Mouse (Mus musculus) limb, embryonic 14.5 days (tissue): ENCODE measurements around the gene Sipa1l1. TPM values are rescaled to one million over a fixed set of nuclear protein-coding genes. Genes with fewer than 3 reads are reported as not detected.

Experiments used
- ATAC-seq: fragments of 200-750 bp; cut with Nextera tagmentation; 2 replicates; pipeline ENCODE4 v1.8.0; 2017; ENCODE audit warnings: low read depth, moderate number of reproducible peaks, moderate TSS enrichment; ENCODE audit not compliant: low FRiP score
- DNase-seq: peaks from one replicate; pipeline ENCODE4 v3.0.0-alpha.2; 2015; ENCODE audit warnings: low spot score
- H3K27ac ChIP-seq: fragments of 300-500 bp; sonication (generic); replicated peaks from 2 replicates; pipeline ENCODE4 v1.5.1; 2014; ENCODE audit warnings: low read depth, mild to moderate bottlenecking, low read length, moderate library complexity, mixed read lengths
- H3K27me3 ChIP-seq: fragments of 300-500 bp; sonication (generic); 2 replicates; pipeline ENCODE4 v1.6.1; 2014; ENCODE audit warnings: low read length, mixed read lengths; ENCODE audit not compliant: control insufficient read depth, insufficient read depth
- H3K36me3 ChIP-seq: fragments of 300-500 bp; sonication (generic); 2 replicates; pipeline ENCODE4 v1.6.1; 2014; ENCODE audit warnings: mild to moderate bottlenecking, low read length, moderate library complexity, mixed read lengths; ENCODE audit not compliant: control insufficient read depth, insufficient read depth
- H3K4me1 ChIP-seq: fragments of 300-500 bp; sonication (generic); 2 replicates; pipeline ENCODE4 v1.6.1; 2014; ENCODE audit warnings: antibody characterized with exemption, low read length, mixed read lengths; ENCODE audit not compliant: control insufficient read depth, insufficient read depth
- H3K4me2 ChIP-seq: fragments of 300-500 bp; sonication (generic); replicated peaks from 2 replicates; pipeline ENCODE4 v1.6.1; 2014; ENCODE audit warnings: low read depth, mild to moderate bottlenecking, low read length, moderate library complexity; ENCODE audit not compliant: severe bottlenecking
- H3K4me3 ChIP-seq: fragments of 300-500 bp; sonication (generic); replicated peaks from 2 replicates; pipeline ENCODE4 v1.5.1; 2014; ENCODE audit warnings: low read length
- H3K9ac ChIP-seq: fragments of 300-500 bp; sonication (generic); 2 replicates; pipeline ENCODE4 v1.6.1; 2014; ENCODE audit warnings: mild to moderate bottlenecking, low read depth, low read length, moderate library complexity; ENCODE audit not compliant: severe bottlenecking
- H3K9me3 ChIP-seq: fragments of 300-500 bp; sonication (generic); 2 replicates; pipeline ENCODE4 v1.6.1; 2016; ENCODE audit warnings: low read length; ENCODE audit not compliant: control insufficient read depth
- POLR2A ChIP-seq: fragments of 200-500 bp; IDR thresholded peaks from 2 replicates; pipeline ENCODE4 v1.8.0; 2012; ENCODE audit warnings: inconsistent platforms, mild to moderate bottlenecking, moderate library complexity, borderline replicate concordance; ENCODE audit not compliant: insufficient read depth, insufficient read length; ENCODE audit errors: extremely low read depth
- WGBS: fragments of 180-500 bp; shearing (Covaris S2); extraction: QIAGEN DNeasy Blood & Tissue Kit; methylation state at CpG from one replicate; pipeline ENCODE4 v1.1.7; 2014; 5-methylcytosine and 5-hydroxymethylcytosine counted together
- polyA plus RNA-seq, 2 experiments: library from polyadenylated mRNA; depleted of rRNA in 1 of 2; stranded (reverse) in 1 of 2; unstranded in 1 of 2; fragments of >200 nt; fragmentation: Nextera tagmentation in 1 of 2; extraction: Ambion mirVana in 1 of 2; gene quantifications; 2 replicates each; pipeline versions ENCODE4 v1.2.1 to v1.2.3; 2012 to 2014

Gene Sipa1l1
- polyA plus RNA-seq, 2 experiments, result 29.5 to 31.0 TPM

GRCm38 (mm10) chr12:82265335-82266274 lies 96.5 kb downstream of the Sipa1l1 start:
- no peak overlapping the region for H3K4me2 ChIP-seq
- no peak for TF ChIP-seq POLR2A
- no peaks in the 10 kb centered on the region for H3K36me3 ChIP-seq
- H3K4me1 ChIP-seq, result 0 out of 2 replicates have a peak, but pooled peaks cover 6% of the 10 kb centered on the region
- ATAC-seq (no peak), DNase-seq (no peak)
- no peaks in the 10 kb centered on the region for H3K27me3 ChIP-seq
- 84% methylated on average over 9 of the region's 9 CpGs for WGBS
- H3K4me3 ChIP-seq, result no peak overlapping the region
- H3K9me3 ChIP-seq, result no peaks in the 10 kb centered on the region
- H3K9ac ChIP-seq, result no peak overlapping the region
- H3K27ac ChIP-seq, result no peak overlapping the region

- Histone ChIP-seq H3K9me3 (no peaks in the 10 kb centered on the region), H3K4me2 (no peak overlapping the region)
Measured at GRCm38 (mm10) chr12:82271447-82271846, 102.3 kb downstream of the Sipa1l1 start.

GRCm38 (mm10) chr12:82273503-82273902 lies 104.4 kb downstream of the Sipa1l1 start:
- Histone ChIP-seq H3K4me3 (no peak overlapping the region), H3K36me3 (no peaks in the 10 kb centered on the region), H3K4me2 (no peak overlapping the region), H3K9me3 (no peaks in the 10 kb centered on the region), H3K9ac (no peak overlapping the region), H3K4me1 (peaks cover 9% of the 10 kb centered on the region; the same call in 1 of the 2 replicates), H3K27ac (no peak overlapping the region), H3K27me3 (no peaks in the 10 kb centered on the region)
- TF ChIP-seq POLR2A, result no peak
- 83% methylated on average over 3 of the region's 3 CpGs for WGBS
- ATAC-seq (no peak), DNase-seq (no peak)

More at GRCm38 (mm10) chr12:82271447-82271846, 102.3 kb downstream of the Sipa1l1 start:
- ATAC-seq (no peak), DNase-seq (no peak)
- Histone ChIP-seq H3K27ac (no peak overlapping the region), H3K36me3 (no peaks in the 10 kb centered on the region), H3K4me1 (peaks cover 10% of the 10 kb centered on the region; the same call in 1 of the 2 replicates), H3K27me3 (no peaks in the 10 kb centered on the region), H3K4me3 (no peak overlapping the region), H3K9ac (no peak overlapping the region)
- TF ChIP-seq POLR2A, result no peak
- 84% methylated on average over 3 of the region's 3 CpGs for WGBS

- H3K4me1 ChIP-seq, result peaks cover 9% of the 10 kb centered on the region; the same call in 1 of the 2 replicates
- no peaks in the 10 kb centered on the region for H3K9me3 ChIP-seq
- H3K9ac ChIP-seq, result no peak overlapping the region
- no peak for DNase-seq
- WGBS, result 64% methylated on average over 5 of the region's 5 CpGs
- no peaks in the 10 kb centered on the region for H3K27me3 ChIP-seq
- H3K36me3 ChIP-seq, result no peaks in the 10 kb centered on the region
- no peak for TF ChIP-seq POLR2A
- no peak overlapping the region for H3K4me3 ChIP-seq
- ATAC-seq, result no peak
- H3K4me2 ChIP-seq, result no peak overlapping the region
- H3K27ac ChIP-seq, result no peak overlapping the region
Measured at GRCm38 (mm10) chr12:82274576-82274975, 105.5 kb downstream of the Sipa1l1 start.

GRCm38 (mm10) chr12:82275767-82276166 lies 106.6 kb downstream of the Sipa1l1 start:
- peaks cover 9% of the 10 kb centered on the region; the same call in 1 of the 2 replicates for H3K4me1 ChIP-seq
- H3K27me3 ChIP-seq, result no peaks in the 10 kb centered on the region
- no peaks in the 10 kb centered on the region for H3K9me3 ChIP-seq
- no peak overlapping the region for H3K27ac ChIP-seq
- 34% methylated on average over 5 of the region's 5 CpGs for WGBS
- H3K4me3 ChIP-seq, result no peak overlapping the region
- H3K36me3 ChIP-seq, result no peaks in the 10 kb centered on the region
- DNase-seq (no peak), ATAC-seq (no peak)
- no peak overlapping the region for H3K9ac ChIP-seq
- no peak overlapping the region for H3K4me2 ChIP-seq
- no peak for TF ChIP-seq POLR2A
